Mouse (Mus musculus) G1E (cell line): ENCODE measurements at regions not wholly inside any gene's neighbourhood (a gene's known extent, or its start where the extent isn't known, plus 50 kb on each side); places are given as distances from the start of the nearest gene placed in this dataset.

Experiments
- CTCF ChIP-seq: IDR thresholded peaks from 2 replicates; pipeline ENCODE4 v1.5.1; 2012; ENCODE audit warnings: low read depth, low read length, inconsistent platforms, mixed read lengths
- GATA1 ChIP-seq: IDR thresholded peaks from 2 replicates; pipeline ENCODE4 v1.6.1; 2012; ENCODE audit warnings: borderline replicate concordance, low read length, inconsistent platforms, mixed read lengths
- POLR2AphosphoS5 ChIP-seq: IDR thresholded peaks from 2 replicates; pipeline ENCODE4 v1.6.1; 2012; ENCODE audit warnings: low read depth, low read length, inconsistent platforms; ENCODE audit not compliant: insufficient replicate concordance

DNA sequence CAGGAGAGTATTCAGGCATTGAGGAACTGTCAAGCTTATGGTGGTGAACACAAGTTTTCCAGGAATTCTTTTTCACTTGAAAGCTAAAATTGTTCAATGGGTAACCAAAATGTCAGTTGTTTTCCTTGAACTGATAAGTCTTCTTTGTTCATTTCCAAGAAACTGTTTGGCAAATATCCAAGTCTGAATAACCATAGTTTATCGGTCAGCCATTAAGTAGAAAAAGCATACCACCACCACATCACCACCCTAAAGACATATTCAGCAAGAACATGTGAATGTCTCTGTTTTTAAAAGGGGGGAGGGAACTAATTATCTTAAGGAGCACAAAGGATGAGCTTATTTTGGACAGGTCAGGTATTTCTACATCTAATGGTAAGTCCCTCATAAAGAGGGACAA lies 291.6 kb upstream of the Jarid2 start:
- TF ChIP-seq CTCF, result no peak
- no peak for TF ChIP-seq POLR2AphosphoS5
- TF ChIP-seq GATA1, result no peak
